Mouse (Mus musculus) G1E-ER4 (cell line): ENCODE results near the gene Tspan9. TPM values are rescaled to one million over a fixed set of nuclear protein-coding genes. Genes with fewer than 3 reads are reported as not detected.

Experiments used
- GATA1 ChIP-seq: IDR thresholded peaks from one replicate; pipeline ENCODE4 v1.8.0; 2012; ENCODE audit warnings: low read length, inconsistent platforms
- polyA plus RNA-seq: library from polyadenylated mRNA; stranded (reverse); fragments of >175 nt; gene quantifications from 2 replicates; pipeline ENCODE4 v1.2.3, GENCODE M21; 2012

Gene Tspan9
- polyA plus RNA-seq, 1 experiment: not detected

GRCm38 (mm10) chr6:128093856-128094628, 49.4 kb downstream of the Tspan9 start:
- TF ChIP-seq GATA1: no peak

DNA sequence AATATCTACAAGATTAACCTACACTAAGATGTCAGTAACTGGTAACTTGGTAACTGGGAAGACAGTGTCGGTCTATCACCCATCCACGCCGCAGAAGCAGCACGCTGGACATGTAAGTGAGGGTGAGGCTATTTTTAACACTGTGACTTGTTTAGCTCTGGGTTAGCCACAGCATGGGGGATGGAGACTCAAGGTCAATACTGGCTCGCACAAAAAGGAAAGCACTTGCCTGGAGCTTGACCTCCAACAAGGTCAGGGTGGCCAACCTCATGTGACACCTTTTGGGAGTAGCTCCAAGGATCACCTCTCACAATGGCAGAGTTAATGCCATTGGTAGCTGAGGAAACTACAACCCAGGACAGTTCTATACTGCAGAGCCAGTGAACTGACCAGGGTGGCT, 50.8 kb downstream of the Tspan9 start:
- no peak for TF ChIP-seq GATA1

DNA sequence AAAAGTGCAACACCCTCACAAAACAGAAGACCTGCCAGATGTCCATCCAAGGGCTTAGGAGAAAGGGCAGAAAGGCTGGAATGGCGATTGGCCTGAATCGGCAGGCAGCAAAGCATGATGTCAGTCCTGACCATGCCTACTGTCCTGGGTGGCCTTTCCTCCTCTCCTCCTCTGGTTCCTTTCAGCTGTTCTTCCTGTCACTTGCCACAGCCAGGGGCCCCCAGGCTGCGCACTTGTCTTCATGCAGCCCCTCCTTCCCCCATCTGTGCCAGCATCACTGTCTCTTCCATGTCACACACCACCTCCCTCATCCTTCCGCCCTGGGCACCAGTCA, 51.6 kb downstream of the Tspan9 start:
- no peak for TF ChIP-seq GATA1

- TF ChIP-seq GATA1: no peak
These were observed 52.2 kb downstream of the Tspan9 start for GRCm38 (mm10) chr6:128090985-128091832.

- TF ChIP-seq GATA1: no peak
These were observed 53.4 kb downstream of the Tspan9 start for GRCm38 (mm10) chr6:128089770-128090702.

- no peak for TF ChIP-seq GATA1
These were observed 54.5 kb downstream of the Tspan9 start for GRCm38 (mm10) chr6:128088746-128089523.

DNA sequence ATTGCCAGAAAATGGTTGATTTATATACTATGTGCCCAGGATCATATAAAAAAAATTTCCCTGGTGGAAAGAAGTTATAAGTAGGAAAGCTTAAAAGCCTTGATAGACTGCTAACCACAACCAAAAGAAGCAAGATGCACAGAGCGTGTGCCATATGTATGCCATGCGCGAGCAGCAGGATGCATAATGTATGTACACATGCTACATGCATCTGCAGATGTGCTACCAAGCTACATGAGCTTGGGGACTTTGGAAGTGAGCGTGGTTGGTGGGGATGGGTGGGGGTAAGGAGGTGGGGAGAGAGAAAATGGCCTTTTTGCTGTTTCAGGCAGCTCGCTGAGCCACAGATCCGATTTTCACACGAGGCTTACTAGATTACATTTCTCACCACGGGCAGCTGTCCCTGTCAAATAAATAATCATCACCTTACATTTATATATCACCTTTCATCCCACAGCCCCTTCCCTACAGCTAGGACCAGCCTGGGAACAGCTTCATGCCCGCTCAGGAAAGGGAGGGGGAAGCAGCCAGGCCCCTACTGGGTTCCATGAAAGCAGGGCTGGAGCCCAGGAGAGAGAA, 57.8 kb downstream of the Tspan9 start:
- TF ChIP-seq GATA1: no peak

- TF ChIP-seq GATA1: no peak
These were observed 60.1 kb downstream of the Tspan9 start for GRCm38 (mm10) chr6:128083305-128083704.

DNA sequence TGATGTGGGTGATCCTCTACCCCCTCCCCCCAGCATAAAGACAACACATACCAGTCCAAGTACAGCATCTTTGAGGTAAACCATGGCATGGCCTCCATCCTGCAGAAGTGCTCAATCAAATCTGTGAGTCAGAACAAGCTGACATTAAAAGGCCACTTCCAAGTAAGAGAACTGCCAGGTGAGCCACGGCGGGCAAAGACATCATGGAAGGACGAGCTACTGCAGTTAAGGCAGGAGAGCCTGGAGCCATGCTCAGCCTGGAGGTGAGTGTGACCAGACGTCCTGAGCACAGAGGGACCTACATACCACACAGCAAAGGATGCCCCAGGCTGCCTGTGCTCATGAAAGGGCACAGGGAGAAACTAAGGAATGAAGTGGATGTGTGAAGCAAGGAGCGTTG, 61.6 kb downstream of the Tspan9 start:
- TF ChIP-seq GATA1: no peak

GRCm38 (mm10) chr6:128081293-128081692, 62.1 kb downstream of the Tspan9 start:
- no peak for TF ChIP-seq GATA1

DNA sequence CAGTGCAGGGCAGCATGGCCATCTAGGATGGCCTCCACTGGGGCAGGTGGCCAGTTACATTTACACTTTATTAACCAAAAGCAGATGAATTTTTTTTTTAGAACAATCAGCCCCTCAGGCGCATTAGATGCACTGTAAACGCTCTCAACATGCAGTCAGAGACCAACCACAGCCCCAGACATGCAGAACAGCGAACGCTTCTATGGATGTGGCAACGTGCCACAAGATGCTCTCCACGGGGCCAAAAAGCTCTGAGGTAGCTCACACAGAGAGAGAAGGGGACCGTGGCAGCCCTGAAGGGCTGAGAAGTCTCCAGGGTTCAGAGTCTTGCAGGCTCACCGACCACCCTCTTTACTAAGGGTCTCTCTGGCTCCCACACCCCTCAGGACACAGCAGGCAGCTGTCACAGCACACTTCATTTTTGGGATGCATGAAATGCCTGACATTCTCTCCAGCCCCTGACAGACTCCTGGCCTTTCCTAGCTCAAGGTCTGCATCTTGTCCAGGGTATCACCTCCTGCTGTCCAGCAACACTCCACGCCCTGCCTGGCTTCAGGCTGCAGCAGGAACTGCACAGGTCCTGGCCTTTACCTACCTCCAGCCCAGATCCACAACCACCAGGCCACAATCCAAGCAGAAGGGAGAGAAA, 63.7 kb downstream of the Tspan9 start:
- no peak for TF ChIP-seq GATA1

DNA sequence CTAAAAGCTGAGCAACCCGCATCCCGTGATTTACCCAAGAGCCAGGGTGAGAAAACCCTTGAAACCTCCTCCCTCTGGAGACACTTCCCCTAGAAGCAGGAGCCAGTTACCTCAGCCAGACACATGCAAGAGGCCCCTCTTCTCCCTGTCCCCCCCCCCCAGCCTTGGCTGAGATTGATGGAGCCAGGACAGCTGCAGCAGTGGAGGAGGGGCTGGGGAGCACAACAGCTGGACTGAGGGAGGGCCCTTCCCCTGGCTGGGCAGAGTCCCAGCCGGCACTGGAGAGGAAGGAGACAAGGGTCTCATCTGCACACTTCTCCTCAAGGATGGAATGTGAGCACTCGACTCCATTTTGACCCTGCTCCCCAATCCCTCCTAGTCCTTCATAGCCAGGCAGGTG, 64.9 kb downstream of the Tspan9 start:
- no peak for TF ChIP-seq GATA1

DNA sequence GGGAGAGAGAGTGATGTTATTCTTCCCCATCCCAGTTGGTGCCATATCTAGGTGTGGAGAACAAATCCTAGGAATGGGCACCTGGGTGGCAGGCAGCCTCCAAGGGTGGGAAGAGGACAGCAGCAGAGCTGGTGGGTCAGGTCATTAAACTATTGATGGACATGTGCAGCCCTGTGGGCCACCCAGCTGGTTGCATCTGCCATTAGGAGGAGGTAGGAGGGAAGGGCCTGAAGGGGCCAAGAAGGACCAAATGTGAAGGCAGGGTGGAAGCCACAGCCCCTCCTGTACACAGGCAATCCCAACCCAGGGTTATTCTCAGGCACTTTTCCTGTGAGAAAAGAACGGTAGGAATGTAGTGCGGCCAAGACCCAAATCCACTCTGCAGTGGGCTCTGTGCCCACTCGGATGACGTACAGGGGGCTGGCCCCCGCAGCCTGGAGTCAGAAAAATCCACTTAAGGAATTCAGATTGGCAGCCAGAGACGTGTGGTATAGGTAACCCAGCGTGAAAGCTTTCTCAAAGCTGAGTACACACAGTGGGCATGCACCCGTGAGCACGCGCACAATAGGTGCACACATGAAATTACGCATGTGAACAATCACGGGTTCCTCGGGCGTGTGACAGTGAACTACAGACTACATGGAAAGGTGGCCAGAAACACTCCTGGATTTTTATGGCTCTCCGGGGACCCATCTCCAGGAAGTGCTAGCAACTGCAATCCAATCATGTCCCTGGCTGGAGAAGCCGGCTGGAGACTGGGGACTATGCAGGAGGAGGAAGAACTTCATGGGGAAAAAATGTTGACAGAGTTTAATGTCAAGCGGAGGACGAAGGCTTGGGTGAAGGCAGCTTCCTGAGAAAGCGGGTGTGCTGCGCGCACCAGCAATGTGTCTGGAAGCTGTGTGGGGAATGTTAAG, 67.0 kb downstream of the Tspan9 start:
- no peak for TF ChIP-seq GATA1
